Mouse (Mus musculus): ENCODE results near the gene Smgc. TPM values are rescaled to one million over a fixed set of nuclear protein-coding genes. Genes with fewer than 3 reads are reported as not detected.

Smgc gene
- polyA plus RNA-seq (2012; fragmentation: generic; extraction: Trizol) = not detected

GRCm38 (mm10) chr15:91837965-91838364 lies at the start of gene Smgc:
Gene Smgc, plus strand, starts transcription at chr15:91838265.

Other genes with a start within 250 kb of the Smgc start
- gene Lrrk2, start 165.1 kb upstream of the Smgc start, polyA plus RNA-seq (2012; fragmentation: generic; extraction: Trizol) = 1 to 10 TPM in 1 of 2 experiments, under 1 TPM in 1; 0.73 to 7.9 TPM
- gene Cntn1, start 212.9 kb downstream of the Smgc start, polyA plus RNA-seq (2012; fragmentation: generic; extraction: Trizol) = not detected

Measured in C3H10T1/2 (cell line).